In the genomic region with DNA sequence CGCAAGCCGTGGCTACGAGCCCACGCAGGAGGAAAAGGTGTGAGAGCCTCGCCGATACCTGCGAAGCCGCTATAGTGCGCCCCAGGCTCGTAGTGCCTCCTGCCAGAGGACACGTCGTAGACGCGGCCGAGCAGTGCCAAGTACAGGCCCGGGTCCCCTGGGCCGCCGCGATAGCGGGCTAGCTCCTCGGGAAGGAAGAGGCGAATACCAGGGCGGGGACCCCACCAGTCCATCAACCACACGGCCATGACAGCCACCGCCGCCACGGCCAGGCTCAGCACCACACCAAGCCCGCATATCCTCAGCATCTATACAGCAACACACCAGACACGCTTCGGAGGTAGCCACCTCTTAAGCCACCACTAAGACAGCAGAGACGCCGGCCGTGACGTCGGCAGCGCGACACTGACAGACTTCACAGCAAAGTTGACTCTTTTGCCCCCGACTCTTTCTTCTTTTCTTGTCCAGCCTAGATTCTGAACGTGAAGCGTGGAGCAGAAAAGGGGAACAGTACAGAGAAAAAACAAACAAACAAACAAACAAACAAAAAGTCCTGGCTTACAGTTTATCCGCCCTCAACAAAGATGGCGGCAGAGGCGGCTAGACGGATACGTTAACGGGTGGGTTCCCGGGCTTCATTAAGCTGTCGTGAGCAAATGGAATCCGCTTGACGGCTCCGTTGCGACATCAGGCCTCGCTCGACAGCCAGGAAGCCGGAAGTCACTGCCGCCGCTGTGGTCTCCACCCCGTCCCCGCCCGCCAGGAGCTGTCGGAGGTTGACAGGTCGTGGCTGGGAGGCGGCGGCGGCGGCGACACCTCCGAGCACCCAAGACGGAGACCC, we compare ENCODE assay signal across 8 mouse cellular contexts. TPM values are rescaled to one million over a fixed set of nuclear protein-coding genes. Genes with fewer than 3 reads are reported as not detected.
A peak's percentile ranks its signal among the peaks of the same experiment; 100 is the strongest.
DNase-seq lines count a peak whose midpoint lies in the region; ATAC-seq lines count a peak whose summit lies in the region.

Gene Cyb5d2, minus strand, starts transcription at position 688 of the 841 bp plus-strand sequence.
Gene Zzef1, plus strand, starts transcription at position 772 of the 841 bp plus-strand sequence.

- peak; percentile 96 to 98 for DNase-seq in adrenal gland, adult (ENCODE audit: inconsistent age in 2 of 2, low spot score in 1 of 2)
- peak; percentile 98 for DNase-seq in embryo, embryonic 10.5 days (ENCODE audit: low spot score)
- DNase-seq in gastrocnemius, postnatal 14 days: peak; percentile 95
- peak; percentile 96 to 97 for DNase-seq in left cerebral cortex, postnatal 10 days (ENCODE audit: extremely low spot score in 1 of 2, low spot score in 2 of 2)
- peak; percentile 94 for DNase-seq in right cerebral cortex, postnatal 25 days
- peak; percentile 88 to 93 for DNase-seq in urinary bladder, postnatal 4 days (ENCODE audit: low spot score in 2 of 2)

- peak; percentile 88 for ATAC-seq in inflammation-experienced regulatory T-cells, adult 6 months
- ATAC-seq in megakaryocyte-erythroid progenitor cell, adult 5-6 weeks (replicated peaks; ENCODE audit: low FRiP score, low TSS enrichment, poor library complexity, severe bottlenecking): peak; percentile 86

- intact Hi-C loops in gastrocnemius, postnatal 14 days (cut with DNase I; ENCODE audit: low total_unique reads): no loop called here
- intact Hi-C loops in left cerebral cortex, postnatal 10 days (cut with DNase I): no loop called here

RNA-seq across cellular contexts. Expression of gene Cyb5d2, which starts in this region (rescaled TPM):
- total RNA-seq in gastrocnemius, postnatal 14 days (2021): 1 to 10 TPM; 8.6 to 9.0 TPM
- 1 to 10 TPM; 6.1 to 9.3 (median 9.2) TPM for polyA plus RNA-seq in inflammation-experienced regulatory T-cells, adult 6 months (2017; shearing (Covaris generic))
- total RNA-seq in left cerebral cortex, postnatal 10 days (2021): 10 to 100 TPM in 1 of 2 experiments, 1 to 10 TPM in 1; 8.6 to 11.5 TPM
- 6.6 and 10.1 TPM in 2 replicates for total RNA-seq in megakaryocyte-erythroid progenitor cell, adult 5-6 weeks (2014; fragmentation: Nextera tagmentation)
- 3.9 and 5.4 TPM in 2 replicates for total RNA-seq in megakaryocyte-erythroid progenitor cell, adult 5-6 weeks (2017)

RNA-seq across cellular contexts. Expression of gene Zzef1, which starts in this region (rescaled TPM):
- total RNA-seq in gastrocnemius, postnatal 14 days (2021): 10 to 100 TPM; 13.2 to 14.2 TPM
- polyA plus RNA-seq in inflammation-experienced regulatory T-cells, adult 6 months (2017; shearing (Covaris generic)): 10 to 100 TPM; 19.0 to 31.5 (median 26.8) TPM
- 10 to 100 TPM; 49.3 to 49.4 TPM for total RNA-seq in left cerebral cortex, postnatal 10 days (2021)
- total RNA-seq in megakaryocyte-erythroid progenitor cell, adult 5-6 weeks (2014; fragmentation: Nextera tagmentation): 38.9 and 40.4 TPM in 2 replicates
- total RNA-seq in megakaryocyte-erythroid progenitor cell, adult 5-6 weeks (2017): 26.9 and 27.3 TPM in 2 replicates

Comparison
In these comparisons a context has a peak if more than half of its experiments do, and no peak if none do; other contexts are left out.
1. Peak in every context shown above with its lines: DNase-seq and ATAC-seq.